Mouse (Mus musculus) ES-E14 (cell line): Measurements from ENCODE around the gene Chpf. TPM values are rescaled to one million over a fixed set of nuclear protein-coding genes. Genes with fewer than 3 reads are reported as not detected.

Source experiments
- DNase-seq: peaks from one replicate; pipeline ENCODE4 v3.0.0-alpha.2; 2013; ENCODE audit warnings: low read depth, low spot score
- H3K27ac ChIP-seq: 2 replicates; pipeline ENCODE4 v1.5.1; 2012; ENCODE audit warnings: low read depth, mild to moderate bottlenecking, low read length, moderate library complexity, mixed read lengths; ENCODE audit not compliant: poor library complexity, insufficient read depth, severe bottlenecking
- H3K36me3 ChIP-seq: 2 replicates; pipeline ENCODE4 v1.6.1; 2012; ENCODE audit warnings: mild to moderate bottlenecking, low read length, moderate library complexity, mixed read lengths; ENCODE audit not compliant: control insufficient read depth, poor library complexity, insufficient read depth, severe bottlenecking
- H3K4me1 ChIP-seq, 2 experiments: fragments of 150-350 bp in 1 of 2; sonication (generic) in 1 of 2; 2 replicates each; pipeline ENCODE4 v1.6.1; 2012; ENCODE audit warnings: low read length in 2 of 2, mild to moderate bottlenecking in 1 of 2, mixed read lengths in 1 of 2; ENCODE audit not compliant: control insufficient read depth in 2 of 2, insufficient read depth in 2 of 2, poor library complexity in 1 of 2
- H3K4me3 ChIP-seq, 2 experiments: fragments of 150-350 bp in 1 of 2; sonication (generic) in 1 of 2; 2 replicates each; pipeline ENCODE4 v1.5.1; 2012; ENCODE audit warnings: low read length in 2 of 2, low read depth in 1 of 2, mild to moderate bottlenecking in 1 of 2, mixed read lengths in 1 of 2; ENCODE audit not compliant: insufficient read depth in 1 of 2, poor library complexity in 1 of 2, severe bottlenecking in 1 of 2
- H3K9ac ChIP-seq: 2 replicates; pipeline ENCODE4 v1.6.1; 2012; ENCODE audit warnings: low read depth, mild to moderate bottlenecking, low read length, mixed read lengths; ENCODE audit not compliant: poor library complexity, insufficient read depth, severe bottlenecking
- H3K9me3 ChIP-seq: fragments of 150-350 bp; sonication (generic); 2 replicates; pipeline ENCODE4 v1.6.1; 2012; ENCODE audit warnings: low read depth, mild to moderate bottlenecking, low read length; ENCODE audit not compliant: control insufficient read depth, insufficient read depth
- CHD2 ChIP-seq: IDR thresholded peaks from 2 replicates; pipeline ENCODE4 v1.6.1; 2014; ENCODE audit warnings: mild to moderate bottlenecking, low read depth, low read length, inconsistent platforms
- HCFC1 ChIP-seq: IDR thresholded peaks from 2 replicates; pipeline ENCODE4 v1.6.1; 2012; ENCODE audit warnings: low read length, inconsistent platforms, borderline replicate concordance; ENCODE audit not compliant: insufficient read depth
- MAFK ChIP-seq: IDR thresholded peaks from 2 replicates; pipeline ENCODE4 v1.6.1; 2014; ENCODE audit warnings: mild to moderate bottlenecking, low read depth, low read length, inconsistent platforms; ENCODE audit not compliant: insufficient read depth
- ZC3H11A ChIP-seq: IDR thresholded peaks from 2 replicates; pipeline ENCODE4 v1.6.1; 2012; ENCODE audit warnings: low read depth, mild to moderate bottlenecking, inconsistent platforms, low read length, borderline replicate concordance
- ZNF384 ChIP-seq: IDR thresholded peaks from 2 replicates; pipeline ENCODE4 v1.6.1; 2012; ENCODE audit warnings: low read depth, low read length, inconsistent platforms
- in situ Hi-C, 2 experiments: fragments of 600-800 bp; cut with MboI; formaldehyde crosslinking; loops; one replicate each; pipeline ENCODE4 v1.15.1; 2025; ENCODE audit warnings: low sequenced_read_pairs in 2 of 2, inconsistent platforms in 1 of 2; ENCODE audit not compliant: unreplicated experiment in 2 of 2
- total RNA-seq: library from RNA; depleted of rRNA; stranded (reverse); fragments of 300-350 nt; gene quantifications from 2 replicates; pipeline ENCODE4 v1.2.3, GENCODE M21; 2012

The Chpf gene
- total RNA-seq, 1 experiment: 43.5 TPM

DNA sequence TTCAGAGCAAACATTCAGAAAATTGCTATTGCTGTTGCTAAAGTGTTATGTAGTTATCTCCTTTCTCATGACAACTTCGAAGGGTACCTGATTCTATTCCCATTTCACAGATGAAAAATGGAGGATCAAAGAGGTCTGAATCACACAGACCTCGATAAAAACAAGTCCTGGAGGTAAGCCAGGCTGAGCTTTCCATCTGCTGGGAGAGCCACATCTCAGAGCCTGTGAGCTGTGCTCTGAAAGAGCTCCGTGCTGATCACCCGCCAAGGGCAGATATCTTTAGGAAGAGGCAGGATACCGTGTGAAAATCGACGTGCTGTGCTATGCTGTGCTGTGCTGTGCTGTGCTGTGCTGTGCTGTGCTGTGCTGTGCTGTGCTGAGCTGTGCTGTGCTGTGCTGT lies 18.8 kb downstream of the Chpf start:
- H3K27ac ChIP-seq: no peak overlapping the region
- no peak for DNase-seq
- no peak overlapping the region for H3K9ac ChIP-seq
- H3K4me3 ChIP-seq: no peak overlapping the region
- H3K36me3 ChIP-seq: no peaks in the 10 kb centered on the region
- in situ Hi-C loops: loop anchor here (10.0 kb wide), 1 partner anchor 115 kb away; no protein-coding TSS in a partner anchor
- H3K9me3 ChIP-seq: no peaks in the 10 kb centered on the region
- 0 out of 4 replicates have a peak, but pooled peaks cover 0 to 2% of the 10 kb centered on the region in 2 experiments for H3K4me1 ChIP-seq
- no peak for TF ChIP-seq CHD2
- no peak for TF ChIP-seq MAFK
- no peak for TF ChIP-seq ZC3H11A
- no peak for TF ChIP-seq ZNF384
- no peak for TF ChIP-seq HCFC1

DNA sequence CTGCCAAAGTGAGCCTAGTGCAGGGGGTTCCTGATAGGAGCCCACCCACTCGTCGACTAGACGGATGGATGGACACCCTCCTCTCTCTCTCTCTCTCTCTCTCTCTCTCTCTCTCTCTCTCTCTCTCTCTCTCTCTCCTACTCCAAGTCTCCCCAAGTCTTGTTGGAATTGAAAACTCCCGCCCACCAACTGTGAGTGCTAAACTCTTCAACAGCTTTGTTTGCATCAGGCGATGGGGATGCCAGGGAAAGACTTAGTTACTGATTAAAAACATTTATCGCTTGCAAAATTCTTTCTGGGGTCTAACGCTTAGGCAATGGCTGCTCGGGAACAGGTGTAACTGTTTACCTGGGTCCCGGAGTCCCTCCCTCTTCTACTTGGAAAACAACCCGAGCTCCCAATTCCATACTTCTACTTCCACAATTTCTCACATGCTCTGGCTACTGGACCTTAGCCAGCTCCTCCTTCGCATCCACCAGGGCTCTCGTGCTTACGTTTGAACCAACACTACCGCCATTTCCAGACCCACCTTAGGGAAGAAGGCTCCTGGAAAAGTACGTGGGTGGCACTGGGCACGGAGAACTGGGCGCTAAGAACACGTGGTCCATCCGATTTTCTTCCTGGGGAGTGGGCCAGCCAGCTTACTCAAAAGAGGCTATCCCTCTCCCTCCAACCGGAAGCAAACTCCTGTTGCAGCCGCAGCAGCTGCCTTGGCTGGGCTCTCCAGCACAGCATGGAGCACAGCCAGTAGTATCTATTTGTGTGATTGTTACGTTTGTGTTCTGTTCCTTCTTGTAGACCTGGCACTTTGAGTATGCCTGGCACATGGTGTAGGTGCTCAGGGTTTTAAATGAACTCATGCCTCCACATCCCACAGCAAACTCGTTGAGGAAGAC lies 20.1 kb downstream of the Chpf start:
- no peak overlapping the region for H3K9ac ChIP-seq
- TF ChIP-seq ZNF384 (no peak), HCFC1 (no peak), MAFK (no peak), ZC3H11A (no peak), CHD2 (no peak)
- in situ Hi-C loops: no loop called here
- no peaks in the 10 kb centered on the region for H3K9me3 ChIP-seq
- DNase-seq: no peak
- no peak overlapping the region for H3K27ac ChIP-seq
- no peaks in the 10 kb centered on the region for H3K36me3 ChIP-seq
- H3K4me3 ChIP-seq: peak overlapping the region in 1 of 2 experiments; percentile 10; a peak in 1 of 4 replicates
- H3K4me1 ChIP-seq: 0 out of 4 replicates have a peak, but pooled peaks cover 0 to 2% of the 10 kb centered on the region in 2 experiments

DNA sequence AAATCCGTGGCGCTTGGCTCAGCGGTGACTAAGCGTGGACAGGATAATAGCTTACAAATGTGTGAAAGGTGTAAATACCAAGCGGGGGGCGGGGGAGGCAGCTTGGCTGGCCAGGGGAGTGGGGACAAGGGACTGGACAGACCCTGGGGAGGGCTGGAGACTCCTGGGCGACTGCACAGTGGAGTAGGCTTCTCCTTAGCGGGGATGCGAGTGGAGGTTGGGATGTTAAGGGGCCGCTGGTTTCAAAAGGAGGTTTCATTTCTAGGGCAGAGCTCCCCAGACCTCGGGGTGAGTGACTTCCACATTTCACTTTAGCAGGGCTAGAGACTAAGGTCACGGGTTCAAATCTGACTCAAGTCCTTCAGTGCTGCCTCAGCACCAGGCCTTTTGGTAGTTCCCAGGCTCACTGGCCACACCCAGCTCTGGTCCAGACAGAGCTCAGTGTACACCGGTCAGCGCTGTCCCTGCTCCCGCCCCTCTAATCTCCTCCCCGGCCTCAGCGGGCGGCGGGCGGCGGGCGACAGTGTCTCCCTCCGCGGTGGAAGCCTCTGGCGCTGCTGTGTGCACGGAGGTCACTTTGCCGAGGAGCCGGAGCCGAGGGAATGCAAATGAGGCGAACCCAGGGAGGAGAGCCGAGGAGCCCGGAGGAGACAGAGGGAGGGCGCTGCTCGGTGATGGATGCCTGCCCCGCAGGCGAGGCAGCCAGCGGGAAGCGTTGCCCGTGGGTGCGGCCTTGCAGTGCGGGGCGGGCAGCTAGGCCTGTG lies 20.9 kb downstream of the Chpf start:
- in situ Hi-C loops: no loop called here
- Histone ChIP-seq H3K27ac (no peak overlapping the region), H3K9ac (no peak overlapping the region; the same call in 1 of the 2 replicates), H3K9me3 (no peaks in the 10 kb centered on the region), H3K36me3 (no peaks in the 10 kb centered on the region), H3K4me1 (0 out of 4 replicates have a peak, but pooled peaks cover 0 to 2% of the 10 kb centered on the region in 2 experiments), H3K4me3 (peak overlapping the region; percentile 0 to 10; a peak in 2 of 4 replicates)
- TF ChIP-seq ZNF384 (no peak), ZC3H11A (no peak), MAFK (no peak), HCFC1 (no peak), CHD2 (no peak)
- DNase-seq: no peak

DNA sequence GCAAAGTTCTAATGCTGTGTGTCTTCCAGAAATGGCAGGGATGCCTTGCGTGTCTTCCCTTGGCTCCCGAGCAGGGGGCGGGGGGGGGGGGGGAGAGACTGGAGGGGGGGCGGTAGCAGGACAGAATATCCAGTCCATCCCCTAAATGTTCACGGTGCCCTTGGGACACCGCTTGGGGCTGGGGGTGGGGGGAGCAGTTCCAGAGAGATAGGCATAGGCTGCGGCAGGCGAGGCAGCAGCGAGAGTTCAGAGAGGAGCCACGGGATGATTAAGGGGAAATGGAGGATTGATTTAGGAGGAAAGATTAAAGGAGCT lies 21.4 kb downstream of the Chpf start:
- H3K27ac ChIP-seq: no peak overlapping the region
- H3K36me3 ChIP-seq: no peaks in the 10 kb centered on the region
- TF ChIP-seq MAFK: no peak
- H3K9me3 ChIP-seq: no peaks in the 10 kb centered on the region
- in situ Hi-C loops: no loop called here
- peak overlapping the region in 1 of 2 experiments; percentile 10; a peak in 1 of 4 replicates for H3K4me3 ChIP-seq
- 0 out of 4 replicates have a peak, but pooled peaks cover 0 to 2% of the 10 kb centered on the region in 2 experiments for H3K4me1 ChIP-seq
- DNase-seq: no peak
- H3K9ac ChIP-seq: no peak overlapping the region; the same call in 1 of the 2 replicates
